Mouse (Mus musculus): Measurements from ENCODE around the gene Rgs7.

- no peak for TF ChIP-seq CTCF (IDR thresholded peaks at IDR 0.05; ENCODE audit: extremely low read depth, insufficient read depth, low read length)
- TF ChIP-seq POLR2A (IDR thresholded peaks at IDR 0.05; ENCODE audit: extremely low read depth, insufficient read depth, low read length), result no peak
These were observed 45.0 kb upstream of the Rgs7 start for GRCm38 (mm10) chr1:175537321-175537720.

Measured in cortical plate, adult 2 months (tissue).